Mouse (Mus musculus): ENCODE results near the gene Atg5. TPM values are rescaled to one million over a fixed set of nuclear protein-coding genes. Genes with fewer than 3 reads are reported as not detected.
A peak's percentile ranks its signal among the peaks of the same experiment; 100 is the strongest.

The Atg5 gene
- polyA plus RNA-seq, 1 experiment from 2014 or later, result 16.8 TPM

- Histone ChIP-seq H3K9ac (ENCODE audit: low read depth, low read length) (no peak overlapping the region), H3K27me3 (ENCODE audit: control insufficient read depth, insufficient read depth, low read depth, low read length) (no peaks in the 10 kb centered on the region), H3K4me2 (ENCODE audit: low read depth, low read length) (no peak overlapping the region), H3K36me3 (ENCODE audit: control insufficient read depth, insufficient read depth) (no peaks in the 10 kb centered on the region), H3K27ac (ENCODE audit: low read length) (no peak overlapping the region), H3K4me3 (ENCODE audit: low read depth, low read length) (no peak overlapping the region), H3K9me3 (replicated peaks; ENCODE audit: control insufficient read depth, low read length) (no peaks in the 10 kb centered on the region), H3K4me1 (ENCODE audit: control insufficient read depth, low read depth, low read length) (no peaks in the 10 kb centered on the region)
- no peak for ATAC-seq (ENCODE audit: low read depth)
- WGBS (ENCODE audit: insufficient replicate concordance), result 73% methylated on average over 10 of the region's 10 CpGs
Measured at GRCm38 (mm10) chr10:44401600-44401999, 133.4 kb downstream of the Atg5 start.

- ATAC-seq (ENCODE audit: low read depth), result no peak
Measured at GRCm38 (mm10) chr10:44403415-44403814, 135.3 kb downstream of the Atg5 start.

GRCm38 (mm10) chr10:44409054-44409453 lies 140.9 kb downstream of the Atg5 start:
- ATAC-seq (ENCODE audit: low read depth), result no peak
- 65% methylated on average over 10 of the region's 10 CpGs for WGBS (ENCODE audit: insufficient replicate concordance)
- no peak overlapping the region for H3K9ac ChIP-seq (ENCODE audit: low read depth, low read length)
- no peaks in the 10 kb centered on the region for H3K9me3 ChIP-seq (replicated peaks; ENCODE audit: control insufficient read depth, low read length)
- no peak overlapping the region for H3K4me2 ChIP-seq (ENCODE audit: low read depth, low read length)
- no peaks in the 10 kb centered on the region for H3K36me3 ChIP-seq (ENCODE audit: control insufficient read depth, insufficient read depth)
- no peak overlapping the region for H3K4me3 ChIP-seq (ENCODE audit: low read depth, low read length)
- H3K27me3 ChIP-seq (ENCODE audit: control insufficient read depth, insufficient read depth, low read depth, low read length), result no peaks in the 10 kb centered on the region
- no peak overlapping the region for H3K27ac ChIP-seq (ENCODE audit: low read length)
- H3K4me1 ChIP-seq (ENCODE audit: control insufficient read depth, low read depth, low read length), result no peaks in the 10 kb centered on the region

More at GRCm38 (mm10) chr10:44403415-44403814, 135.3 kb downstream of the Atg5 start:
- 31% methylated on average over 7 of the region's 7 CpGs for WGBS (ENCODE audit: insufficient replicate concordance)
- H3K27me3 ChIP-seq (ENCODE audit: control insufficient read depth, insufficient read depth, low read depth, low read length), result no peaks in the 10 kb centered on the region
- H3K4me1 ChIP-seq (ENCODE audit: control insufficient read depth, low read depth, low read length), result no peaks in the 10 kb centered on the region
- no peaks in the 10 kb centered on the region for H3K9me3 ChIP-seq (replicated peaks; ENCODE audit: control insufficient read depth, low read length)
- no peak overlapping the region for H3K9ac ChIP-seq (ENCODE audit: low read depth, low read length)
- H3K36me3 ChIP-seq (ENCODE audit: control insufficient read depth, insufficient read depth), result no peaks in the 10 kb centered on the region
- H3K4me2 ChIP-seq (ENCODE audit: low read depth, low read length), result no peak overlapping the region
- H3K4me3 ChIP-seq (ENCODE audit: low read depth, low read length), result no peak overlapping the region
- H3K27ac ChIP-seq (ENCODE audit: low read length), result no peak overlapping the region

GRCm38 (mm10) chr10:44409958-44410357 lies 141.8 kb downstream of the Atg5 start:
- H3K9ac ChIP-seq (ENCODE audit: low read depth, low read length), result no peak overlapping the region
- no peaks in the 10 kb centered on the region for H3K36me3 ChIP-seq (ENCODE audit: control insufficient read depth, insufficient read depth)
- WGBS (ENCODE audit: insufficient replicate concordance), result 45% methylated on average over 11 of the region's 11 CpGs
- no peaks in the 10 kb centered on the region for H3K4me1 ChIP-seq (ENCODE audit: control insufficient read depth, low read depth, low read length)
- H3K4me3 ChIP-seq (ENCODE audit: low read depth, low read length), result no peak overlapping the region
- no peaks in the 10 kb centered on the region for H3K27me3 ChIP-seq (ENCODE audit: control insufficient read depth, insufficient read depth, low read depth, low read length)
- ATAC-seq (ENCODE audit: low read depth), result no peak
- no peaks in the 10 kb centered on the region for H3K9me3 ChIP-seq (replicated peaks; ENCODE audit: control insufficient read depth, low read length)
- no peak overlapping the region for H3K27ac ChIP-seq (ENCODE audit: low read length)
- H3K4me2 ChIP-seq (ENCODE audit: low read depth, low read length), result no peak overlapping the region

MicroRNAs within 50 kb of the gene (microRNA counts, 519-probe panel; counts per million panel counts)
- 2,301 counts per million, percentile 48 among the panel's probes with 10 or more counts for microRNA mmu-miR-1929

Small RNA genes lying within 50 kb of the gene (microRNA-seq; reads per million reads assigned to microRNA genes)
- gene Mir1929, result not detected

Other genes starting within 250 kb of the Atg5 start
- gene Crybg1, start 119.5 kb upstream of the Atg5 start, polyA plus RNA-seq (2015; fragmentation: Nextera tagmentation; extraction: Ambion mirVana), result 0.78 and 1.0 TPM in 2 replicates

Measured in liver, embryonic 16.5 days (tissue).